Mouse (Mus musculus): Measurements from ENCODE around the gene Lhx2.

- TF ChIP-seq CTCF (IDR thresholded peaks at IDR 0.05; ENCODE audit: low read depth) (no peak), EP300 (IDR thresholded peaks at IDR 0.05; ENCODE audit: low read depth) (no peak)
Measured at GRCm38 (mm10) chr2:38404007-38404596, 65.0 kb downstream of the Lhx2 start.

Measured in liver, postnatal 0 days (tissue).